ENCODE assay signal across 8 mouse cellular contexts in genomic region chr4:55077133-55077889, GRCm38 (mm10).
A peak's percentile ranks its signal among the peaks of the same experiment; 100 is the strongest.
DNase-seq lines count a peak whose midpoint lies in the region; ATAC-seq lines count a peak whose summit lies in the region.

No protein-coding gene starts in this region.

- H3K9me3 ChIP-seq in embryonic facial prominence, embryonic 14.5 days (ENCODE audit: control insufficient read depth, low read length), result no peaks in the 10 kb centered on the region
- H3K9me3 ChIP-seq in hindbrain, embryonic 11.5 days (ENCODE audit: control insufficient read depth, low read length), result no peaks in the 10 kb centered on the region
- no peaks in the 10 kb centered on the region for H3K9me3 ChIP-seq in neural tube, embryonic 13.5 days

- H3K27me3 ChIP-seq in embryonic facial prominence, embryonic 14.5 days (replicated peaks; ENCODE audit: control insufficient read depth, insufficient read depth, low read length), result no peaks in the 10 kb centered on the region
- H3K27me3 ChIP-seq in hindbrain, embryonic 11.5 days (ENCODE audit: control insufficient read depth, insufficient read depth, low read length), result no peaks in the 10 kb centered on the region
- H3K27me3 ChIP-seq in neural tube, embryonic 13.5 days, result no peaks in the 10 kb centered on the region

- no peak overlapping the region for H3K4me2 ChIP-seq in embryonic facial prominence, embryonic 14.5 days (ENCODE audit: low read depth, low read length)
- no peak overlapping the region for H3K4me2 ChIP-seq in hindbrain, embryonic 11.5 days (replicated peaks; ENCODE audit: low read depth, low read length)
- H3K4me2 ChIP-seq in neural tube, embryonic 13.5 days, result no peak overlapping the region

- H3K36me3 ChIP-seq in embryonic facial prominence, embryonic 14.5 days (ENCODE audit: control insufficient read depth, insufficient read depth, low read length), result peaks cover 91% of the 10 kb centered on the region
- H3K36me3 ChIP-seq in hindbrain, embryonic 11.5 days (ENCODE audit: control insufficient read depth, insufficient read depth, low read length), result peaks cover 9% of the 10 kb centered on the region
- peaks cover 88% of the 10 kb centered on the region for H3K36me3 ChIP-seq in neural tube, embryonic 13.5 days

- H3K4me1 ChIP-seq in embryonic facial prominence, embryonic 14.5 days (ENCODE audit: control insufficient read depth, insufficient read depth, low read length), result peaks cover 8% of the 10 kb centered on the region
- H3K4me1 ChIP-seq in hindbrain, embryonic 11.5 days (replicated peaks; ENCODE audit: control insufficient read depth, insufficient read depth, low read length), result 0 out of 2 replicates have a peak, but pooled peaks cover 5% of the 10 kb centered on the region
- H3K4me1 ChIP-seq in neural tube, embryonic 13.5 days (replicated peaks), result peaks cover 31% of the 10 kb centered on the region

- DNase-seq in cerebellum, postnatal 25 days, result peak; percentile 26 to 47
- peak; percentile 64 for DNase-seq in embryonic facial prominence, embryonic 14.5 days (ENCODE audit: low spot score)
- DNase-seq in hindbrain, embryonic 11.5 days (ENCODE audit: low spot score), result peak; percentile 49
- DNase-seq in layer of hippocampus, postnatal 10 days (ENCODE audit: low spot score in 2 of 2), result peak; percentile 38 to 54
- DNase-seq in urinary bladder, adult 18-20 months (ENCODE audit: low spot score in 2 of 2), result no peak
- DNase-seq in urinary bladder, postnatal 10 days (ENCODE audit: low spot score), result no peak

- H3K9ac ChIP-seq in embryonic facial prominence, embryonic 14.5 days (ENCODE audit: low read depth, low read length), result no peak overlapping the region
- no peak overlapping the region for H3K9ac ChIP-seq in hindbrain, embryonic 11.5 days (ENCODE audit: low read depth, low read length)
- H3K9ac ChIP-seq in neural tube, embryonic 13.5 days, result no peak overlapping the region

- H3K27ac ChIP-seq in embryonic facial prominence, embryonic 14.5 days (replicated peaks; ENCODE audit: low read depth, low read length), result peak overlapping the region; percentile 28
- peak overlapping the region; percentile 68 for H3K27ac ChIP-seq in hindbrain, embryonic 11.5 days (ENCODE audit: low read depth, low read length)
- peak overlapping the region; percentile 89 for H3K27ac ChIP-seq in neural tube, embryonic 13.5 days (replicated peaks)

- no peak overlapping the region for H3K4me3 ChIP-seq in embryonic facial prominence, embryonic 14.5 days (ENCODE audit: low read depth, low read length)
- no peak overlapping the region for H3K4me3 ChIP-seq in hindbrain, embryonic 11.5 days (ENCODE audit: low read depth, low read length)
- no peak overlapping the region for H3K4me3 ChIP-seq in neural tube, embryonic 13.5 days

- no peak for ATAC-seq in cerebellum, adult (ENCODE audit: insufficient number of reproducible peaks, low FRiP score, low TSS enrichment)
- peak; percentile 75 for ATAC-seq in embryonic facial prominence, embryonic 14.5 days (ENCODE audit: low read depth)
- peak; percentile 62 for ATAC-seq in hindbrain, embryonic 11.5 days (ENCODE audit: low FRiP score)
- peak; percentile 79; the same call in 1 of the 2 replicates for ATAC-seq in neural tube, embryonic 13.5 days (ENCODE audit: low read depth)

- 53% methylated on average over 11 of the region's 11 CpGs for WGBS in embryonic facial prominence, embryonic 14.5 days
- WGBS in hindbrain, embryonic 11.5 days, result 58% methylated on average over 11 of the region's 11 CpGs
- WGBS in neural tube, embryonic 13.5 days, result 32% methylated on average over 11 of the region's 11 CpGs

Comparison
In these comparisons a context has a peak if more than half of its experiments do, and no peak if none do; other contexts are left out.
1. DNase-seq: peak in cerebellum, postnatal 25 days (2 of 2), embryonic facial prominence, embryonic 14.5 days (single experiment), hindbrain, embryonic 11.5 days (single experiment) and layer of hippocampus, postnatal 10 days (2 of 2); none in urinary bladder, adult 18-20 months (0 of 2) and urinary bladder, postnatal 10 days (single experiment).
2. H3K27ac ChIP-seq: peak in every context shown above with its lines; median percentile 89 in neural tube, embryonic 13.5 days; 68 in hindbrain, embryonic 11.5 days; 28 in embryonic facial prominence, embryonic 14.5 days.